Mouse (Mus musculus): ENCODE data around the gene Ptprd.

DNA sequence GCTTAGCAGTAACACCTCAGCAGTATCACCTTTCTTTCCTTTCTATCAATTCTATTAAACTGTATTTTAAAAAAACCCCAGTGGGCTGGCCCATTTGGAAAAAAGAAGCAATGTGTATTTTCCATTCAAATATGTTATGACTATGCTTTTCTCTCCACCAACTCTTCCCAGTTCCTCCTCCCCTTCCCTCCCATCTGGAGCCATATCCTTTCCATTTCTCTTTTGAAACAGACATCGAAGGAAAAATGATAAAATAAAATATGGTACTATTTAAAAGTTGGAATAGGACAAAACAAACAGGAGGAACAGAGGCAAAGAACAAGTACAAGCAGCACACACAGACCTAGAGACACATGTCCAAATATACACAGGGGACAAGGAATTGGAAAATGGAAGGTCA, 1372.7 kb downstream of the Ptprd start:
- TF ChIP-seq HCFC1 (IDR thresholded peaks at IDR 0.05; ENCODE audit: borderline replicate concordance, insufficient read depth, low read length) (no peak), ZC3H11A (IDR thresholded peaks at IDR 0.05; ENCODE audit: borderline replicate concordance, low read depth, low read length) (no peak)
